Mouse (Mus musculus) heart, adult 2 months (tissue): ENCODE measurements around the gene Mief1.
A peak's percentile ranks its signal among the peaks of the same experiment; 100 is the strongest.

Experiments
- CTCF ChIP-seq: fragments of 200-600 bp; IDR thresholded peaks from 2 replicates; pipeline ENCODE4 v1.8.1; 2022; ENCODE audit warnings: antibody characterized with exemption, mild to moderate bottlenecking, moderate library complexity
- EP300 ChIP-seq: fragments of 200-500 bp; IDR thresholded peaks from 2 replicates; pipeline ENCODE4 v1.6.1; 2011; ENCODE audit warnings: low read depth, low read length, control low read depth; ENCODE audit not compliant: insufficient read depth
- POLR2A ChIP-seq: fragments of 200-500 bp; IDR thresholded peaks from 2 replicates; pipeline ENCODE4 v1.6.1; 2011; ENCODE audit warnings: mild to moderate bottlenecking, low read depth, low read length, control low read depth; ENCODE audit not compliant: insufficient read depth

- TF ChIP-seq CTCF (no peak), POLR2A (peak; percentile 100), EP300 (peak; percentile 94)
Measured at GRCm38 (mm10) chr15:80254847-80255645, 21.2 kb downstream of the Mief1 start, which contains the start of gene Atf4.
